ENCODE assay signal across 11 mouse cellular contexts in the genomic region with DNA sequence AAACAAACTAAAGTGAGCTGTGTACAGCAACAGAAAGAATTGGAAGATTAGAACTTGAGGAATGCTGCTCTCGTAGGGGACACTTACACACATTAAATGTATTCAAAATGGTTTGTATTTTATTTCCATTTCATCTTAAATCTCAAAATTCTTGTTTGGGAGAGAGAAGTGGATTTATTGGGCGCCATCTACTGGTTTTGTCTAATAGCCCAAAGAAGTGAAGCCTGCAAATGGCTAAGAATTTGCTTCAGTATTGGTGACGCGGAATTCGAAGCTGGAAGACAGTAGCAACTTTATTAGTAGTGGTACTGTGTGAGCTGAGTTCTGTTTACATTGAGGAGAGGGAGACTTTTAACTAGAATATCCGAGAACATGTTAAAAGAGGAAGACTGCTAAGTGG.
A peak's percentile ranks its signal among the peaks of the same experiment; 100 is the strongest.
DNase-seq lines count a peak whose midpoint lies in the region; ATAC-seq and TF ChIP-seq lines count a peak whose summit lies in the region.
"Had no signal": no experiment of that assay in that cellular context is flagged by ENCODE, and none has a peak within 500 bp of the region (broad histone marks: within the 10 kb centered on the region; RNA-seq: fewer than 3 reads in every experiment).

No protein-coding gene starts in this region.

- TF ChIP-seq CTCF in kidney, adult 2 months (conservative IDR thresholded peaks at IDR 0.05; ENCODE audit: insufficient read depth, insufficient read length, low read depth, low read length): no peak
- peak; percentile 61 for TF ChIP-seq CTCF in lung, postnatal 0 days (IDR thresholded peaks at IDR 0.05)

- H3K4me2 ChIP-seq in lung, postnatal 0 days (replicated peaks; ENCODE audit: low read depth, low read length): no peak overlapping the region
- H3K4me2 ChIP-seq: embryonic facial prominence, embryonic 13.5 days; hindbrain, embryonic 13.5 days; neural tube, embryonic 15.5 days had no signal

- no peaks in the 10 kb centered on the region for H3K36me3 ChIP-seq in kidney, adult 2 months (ENCODE audit: control insufficient read depth, insufficient read depth, low read length)
- H3K36me3 ChIP-seq in lung, postnatal 0 days (ENCODE audit: insufficient read depth, low read length): no peaks in the 10 kb centered on the region
- H3K36me3 ChIP-seq in splenic B cell, adult 2 months (ENCODE audit: control insufficient read depth, insufficient read depth, low read length, poor library complexity, severe bottlenecking): no peaks in the 10 kb centered on the region
- H3K36me3 ChIP-seq: embryonic facial prominence, embryonic 13.5 days; hindbrain, embryonic 13.5 days; neural tube, embryonic 15.5 days had no signal

- peak; percentile 56 for DNase-seq in CD4-positive, CD25-positive, alpha-beta regulatory T cell, adult 2 months (ENCODE audit: low read depth, low spot score)
- peak; percentile 34 for DNase-seq in kidney, adult 2 months
- no peak for DNase-seq in kidney, adult 8-10 months
- DNase-seq in lung, postnatal 0 days (ENCODE audit: low spot score): peak; percentile 50
- no peak for DNase-seq in lung, postnatal 4 days
- DNase-seq in splenic B cell, adult 2 months (ENCODE audit: low read depth, low spot score): peak; percentile 60
- no peak for DNase-seq in adrenal gland, postnatal 14 days

- no peak overlapping the region for H3K9ac ChIP-seq in lung, postnatal 0 days (replicated peaks; ENCODE audit: low read depth)
- H3K9ac ChIP-seq: embryonic facial prominence, embryonic 13.5 days; hindbrain, embryonic 13.5 days; neural tube, embryonic 15.5 days had no signal

- no peaks in the 10 kb centered on the region for H3K27me3 ChIP-seq in kidney, adult 2 months (replicated peaks; ENCODE audit: control insufficient read depth, insufficient read depth, low read length)
- H3K27me3 ChIP-seq in lung, postnatal 0 days (replicated peaks; ENCODE audit: insufficient read depth, low read length): no peaks in the 10 kb centered on the region
- H3K27me3 ChIP-seq in splenic B cell, adult 2 months (ENCODE audit: control insufficient read depth, insufficient read depth, low read length, poor library complexity, severe bottlenecking): no peaks in the 10 kb centered on the region
- H3K27me3 ChIP-seq: embryonic facial prominence, embryonic 13.5 days; hindbrain, embryonic 13.5 days; neural tube, embryonic 15.5 days had no signal

- H3K4me1 ChIP-seq in kidney, adult 2 months (ENCODE audit: control insufficient read depth, insufficient read depth, low read length): peaks cover 6% of the 10 kb centered on the region
- peaks cover 39% of the 10 kb centered on the region for H3K4me1 ChIP-seq in lung, postnatal 0 days (ENCODE audit: insufficient read depth, low read depth, low read length)
- H3K4me1 ChIP-seq: neural tube, embryonic 15.5 days had no signal

- no peak for TF ChIP-seq POLR2A in kidney, adult 2 months (IDR thresholded peaks at IDR 0.05; ENCODE audit: low read depth, low read length)

- H3K9me3 ChIP-seq in lung, postnatal 0 days (ENCODE audit: low read length): no peaks in the 10 kb centered on the region
- H3K9me3 ChIP-seq: embryonic facial prominence, embryonic 13.5 days; hindbrain, embryonic 13.5 days; neural tube, embryonic 15.5 days had no signal

- no peak overlapping the region for H3K27ac ChIP-seq in kidney, adult 2 months (ENCODE audit: insufficient read depth, low read depth, low read length)
- 0 out of 2 replicates have a peak overlapping the region, but pooled peaks have one; percentile 57 for H3K27ac ChIP-seq in lung, postnatal 0 days (ENCODE audit: low read length)
- H3K27ac ChIP-seq: embryonic facial prominence, embryonic 13.5 days; hindbrain, embryonic 13.5 days; neural tube, embryonic 15.5 days had no signal

- ATAC-seq in CD4-positive, CD25-positive, alpha-beta regulatory T cell, adult 4 months: no peak
- ATAC-seq in lung, postnatal 0 days: no peak

- no peak overlapping the region for H3K4me3 ChIP-seq in kidney, adult 2 months (ENCODE audit: insufficient read depth, low read depth, low read length)
- H3K4me3 ChIP-seq in lung, postnatal 0 days (ENCODE audit: low read depth, low read length): no peak overlapping the region
- H3K4me3 ChIP-seq: embryonic facial prominence, embryonic 13.5 days; hindbrain, embryonic 13.5 days; neural tube, embryonic 15.5 days had no signal

- WGBS in kidney, adult 2 months: 41% methylated on average over 6 of the region's 6 CpGs
- 30% methylated on average over 6 of the region's 6 CpGs for WGBS in lung, postnatal 0 days

- no peak for TF ChIP-seq EP300 in lung, postnatal 0 days (IDR thresholded peaks at IDR 0.05)

Comparison
In these comparisons a context has a peak if more than half of its experiments do, and no peak if none do; other contexts are left out.
1. DNase-seq: peak in CD4-positive, CD25-positive, alpha-beta regulatory T cell, adult 2 months (single experiment), kidney, adult 2 months (single experiment), lung, postnatal 0 days (single experiment) and splenic B cell, adult 2 months (single experiment); none in kidney, adult 8-10 months (0 of 2), lung, postnatal 4 days (0 of 2) and adrenal gland, postnatal 14 days (single experiment).